13 mouse cellular contexts compared by ENCODE assay signal in genomic region chr10:51417221-51417911, GRCm38 (mm10).
"Had no signal": no experiment of that assay in that cellular context is flagged by ENCODE, and none has a peak within 500 bp of the region (broad histone marks: within the 10 kb centered on the region; RNA-seq: fewer than 3 reads in every experiment).

No protein-coding gene starts in this region.

- ATAC-seq: liver, postnatal 0 days; lung, postnatal 0 days; midbrain, embryonic 13.5 days; midbrain, embryonic 15.5 days had no signal

- H3K4me3 ChIP-seq: lung, embryonic 15.5 days; midbrain, embryonic 13.5 days; midbrain, embryonic 15.5 days; neural tube, embryonic 12.5 days; stomach, embryonic 15.5 days had no signal

- H3K36me3 ChIP-seq: lung, embryonic 15.5 days; midbrain, embryonic 13.5 days; midbrain, embryonic 15.5 days; neural tube, embryonic 12.5 days; stomach, embryonic 15.5 days had no signal

- H3K4me1 ChIP-seq: lung, embryonic 15.5 days; midbrain, embryonic 13.5 days; midbrain, embryonic 15.5 days; neural tube, embryonic 12.5 days; stomach, embryonic 15.5 days had no signal

- H3K9me3 ChIP-seq: lung, embryonic 15.5 days; midbrain, embryonic 13.5 days; midbrain, embryonic 15.5 days; neural tube, embryonic 12.5 days; stomach, embryonic 15.5 days had no signal

- DNase-seq: liver, postnatal 0 days; lung, adult 2 months; lung, postnatal 4 days; right cerebral cortex, postnatal 14 days; thymus, adult 2 months; thymus, postnatal 14 days; thymus, postnatal 36 days had no signal

- H3K27me3 ChIP-seq: lung, embryonic 15.5 days; midbrain, embryonic 13.5 days; midbrain, embryonic 15.5 days; neural tube, embryonic 12.5 days; stomach, embryonic 15.5 days had no signal
